ENCODE assay signal across 20 mouse cellular contexts in the genomic region with DNA sequence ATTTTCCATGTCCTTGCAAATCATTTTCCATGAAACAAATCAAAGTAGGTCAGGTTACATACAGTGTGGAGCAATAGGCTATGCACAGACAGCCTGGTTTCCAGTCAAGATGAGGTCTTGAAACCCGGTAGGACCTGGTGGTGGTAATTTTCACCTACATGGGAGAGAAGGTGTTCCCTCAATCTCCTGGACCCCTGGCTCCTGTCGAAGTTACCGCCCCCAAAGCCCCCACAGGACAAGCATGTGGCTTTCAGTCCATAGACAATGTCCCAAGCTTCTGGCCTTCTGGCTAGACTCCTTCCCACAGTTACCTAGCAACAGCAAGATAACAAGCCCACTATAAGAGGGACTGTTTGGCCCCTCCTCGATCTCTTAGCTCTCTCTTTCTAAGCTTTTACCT.
A peak's percentile ranks its signal among the peaks of the same experiment; 100 is the strongest.
DNase-seq lines count a peak whose midpoint lies in the region; TF ChIP-seq lines count a peak whose summit lies in the region.
"Had no signal": no experiment of that assay in that cellular context is flagged by ENCODE, and none has a peak within 500 bp of the region (broad histone marks: within the 10 kb centered on the region; RNA-seq: fewer than 3 reads in every experiment).

No protein-coding gene starts in this region.

- H3K4me3 ChIP-seq in testis, adult 2 months (ENCODE audit: control insufficient read depth, low read depth, low read length): peak overlapping the region; percentile 73

- intact Hi-C loops in heart, postnatal 25 days (cut with DNase I): no loop called here

- H3K27ac ChIP-seq in testis, adult 2 months (ENCODE audit: control insufficient read depth, insufficient read depth, low read depth, low read length): no peak overlapping the region

- peak; percentile 10 for DNase-seq in adrenal gland, adult 2 months
- no peak for DNase-seq in adrenal gland, postnatal 36 days
- DNase-seq in heart, adult 11 months: peak; percentile 65
- no peak for DNase-seq in heart, postnatal 25 days (ENCODE audit: low spot score)
- peak; percentile 1 for DNase-seq in retina, postnatal 1 day
- no peak for DNase-seq in retina, embryonic 14.5 days (ENCODE audit: low spot score)
- DNase-seq in testis, postnatal 14 days (ENCODE audit: low spot score): no peak
- DNase-seq: adrenal gland, adult 8-10 months; adrenal gland, postnatal 10 days; adrenal gland, postnatal 14 days; adrenal gland, postnatal 25 days; B cell, adult 2 months; cerebellum, adult 11 months; cerebellum, adult 11-12 months; cerebellum, adult 18-20 months; cerebellum, adult 2 months had no signal

- H3K4me1 ChIP-seq in testis, adult 2 months (ENCODE audit: control insufficient read depth, insufficient read depth, low read length): peaks cover 6% of the 10 kb centered on the region; the same call in 1 of the 2 replicates

- H3K27me3 ChIP-seq in testis, adult 2 months (ENCODE audit: control insufficient read depth, insufficient read depth, low read length): no peaks in the 10 kb centered on the region
- H3K27me3 ChIP-seq: CH12.LX, Patski had no signal

- TF ChIP-seq CTCF in testis, adult 2 months (IDR thresholded peaks at IDR 0.05; ENCODE audit: control insufficient read depth, insufficient read depth, insufficient replicate concordance, low read depth, low read length): no peak

- no peak for TF ChIP-seq POLR2A in testis, adult 2 months (IDR thresholded peaks at IDR 0.05; ENCODE audit: control insufficient read depth, low read depth, low read length)

- H3K36me3 ChIP-seq in testis, adult 2 months (ENCODE audit: control insufficient read depth, insufficient read depth, low read length): no peaks in the 10 kb centered on the region
- H3K36me3 ChIP-seq: G1E had no signal

Comparison
In these comparisons a context has a peak if more than half of its experiments do, and no peak if none do; other contexts are left out.
1. DNase-seq: peak in adrenal gland, adult 2 months (single experiment), heart, adult 11 months (single experiment) and retina, postnatal 1 day (single experiment); none in adrenal gland, postnatal 36 days (0 of 2), heart, postnatal 25 days (single experiment), retina, embryonic 14.5 days (single experiment) and testis, postnatal 14 days (single experiment).